Mouse (Mus musculus) hindbrain, embryonic 11.5 days (tissue): Measurements from ENCODE around the gene Vpreb1. TPM values are rescaled to one million over a fixed set of nuclear protein-coding genes. Genes with fewer than 3 reads are reported as not detected.
"Not testable (repeated sequence)": the region's sequence is repeated elsewhere in the genome, so short reads cannot be mapped to it uniquely, and the experiment has no call there.

Experiments
- ATAC-seq: fragments of 200-750 bp; cut with Nextera tagmentation; 2 replicates; pipeline ENCODE4 v1.8.0; 2017; ENCODE audit warnings: mild to moderate bottlenecking, moderate TSS enrichment, moderate library complexity; ENCODE audit not compliant: low FRiP score
- DNase-seq: peaks from one replicate; pipeline ENCODE4 v3.0.0-alpha.2; 2015; ENCODE audit warnings: low spot score
- H3K27ac ChIP-seq: fragments of 300-500 bp; sonication (generic); 2 replicates; pipeline ENCODE4 v1.5.1; 2014; ENCODE audit warnings: mild to moderate bottlenecking, low read depth, low read length
- H3K27me3 ChIP-seq: fragments of 300-500 bp; sonication (generic); 2 replicates; pipeline ENCODE4 v1.6.1; 2014; ENCODE audit warnings: mild to moderate bottlenecking, low read length, moderate library complexity, mixed read lengths; ENCODE audit not compliant: control insufficient read depth, insufficient read depth
- H3K36me3 ChIP-seq: fragments of 300-500 bp; sonication (generic); 2 replicates; pipeline ENCODE4 v1.6.1; 2014; ENCODE audit warnings: mild to moderate bottlenecking, low read length, moderate library complexity, mixed read lengths; ENCODE audit not compliant: control insufficient read depth, insufficient read depth
- H3K4me1 ChIP-seq: fragments of 300-500 bp; sonication (generic); replicated peaks from 2 replicates; pipeline ENCODE4 v1.6.1; 2014; ENCODE audit warnings: low read length, mixed read lengths; ENCODE audit not compliant: control insufficient read depth, insufficient read depth
- H3K4me2 ChIP-seq: fragments of 300-500 bp; sonication (generic); replicated peaks from 2 replicates; pipeline ENCODE4 v1.6.1; 2014; ENCODE audit warnings: mild to moderate bottlenecking, low read depth, low read length
- H3K4me3 ChIP-seq: fragments of 300-500 bp; sonication (generic); 2 replicates; pipeline ENCODE4 v1.5.1; 2014; ENCODE audit warnings: low read depth, low read length
- H3K9ac ChIP-seq: fragments of 300-500 bp; sonication (generic); 2 replicates; pipeline ENCODE4 v1.6.1; 2014; ENCODE audit warnings: low read depth, low read length
- H3K9me3 ChIP-seq: fragments of 300-500 bp; sonication (generic); 2 replicates; pipeline ENCODE4 v1.6.1; 2016; ENCODE audit warnings: low read length; ENCODE audit not compliant: control insufficient read depth
- WGBS: fragments of 180-500 bp; shearing (Covaris S2); extraction: QIAGEN DNeasy Blood & Tissue Kit; methylation state at CpG from one replicate; pipeline ENCODE4 v1.1.7; 2014; 5-methylcytosine and 5-hydroxymethylcytosine counted together
- polyA plus RNA-seq: library from polyadenylated mRNA; unstranded; fragments of >200 nt; fragmentation: Nextera tagmentation; extraction: Ambion mirVana; gene quantifications from 2 replicates; pipeline ENCODE4 v1.2.1, GENCODE M21; 2014

Vpreb1 gene
- polyA plus RNA-seq, 1 experiment from 2014 or later = 1.1 TPM

GRCm38 (mm10) chr16:16863978-16864377, 6.7 kb downstream of the Vpreb1 start, which contains the start of gene Igll1:
TSS of gene Igll1 (minus strand) at chr16:16863985.
- no peak within 1 kb of the TSS for H3K27ac ChIP-seq
- H3K4me2 ChIP-seq = no peak within 1 kb of the TSS
- WGBS = 79% methylated on average over 2 of the region's 2 CpGs
- no peak within 1 kb of the TSS for H3K4me3 ChIP-seq
- H3K9ac ChIP-seq = no peak within 1 kb of the TSS
- H3K27me3 ChIP-seq = no peaks in the 10 kb centered on the region
- H3K36me3 ChIP-seq = no peaks in the 10 kb centered on the region
- DNase-seq = no peak
- no peak for ATAC-seq
- H3K4me1 ChIP-seq = no peaks in the 10 kb centered on the region
- no peaks in the 10 kb centered on the region for H3K9me3 ChIP-seq

GRCm38 (mm10) chr16:16862288-16862687, 8.4 kb downstream of the Vpreb1 start:
- 82% methylated on average over 3 of the region's 3 CpGs for WGBS
- no peak for DNase-seq
- Histone ChIP-seq H3K36me3 (no peaks in the 10 kb centered on the region), H3K9me3 (no peaks in the 10 kb centered on the region), H3K4me2 (no peak overlapping the region), H3K4me3 (no peak overlapping the region), H3K9ac (no peak overlapping the region), H3K27me3 (no peaks in the 10 kb centered on the region), H3K4me1 (no peaks in the 10 kb centered on the region), H3K27ac (no peak overlapping the region)
- ATAC-seq = no peak

- no peak overlapping the region for H3K9ac ChIP-seq
- no peak for DNase-seq
- no peak overlapping the region for H3K4me2 ChIP-seq
- no peaks in the 10 kb centered on the region for H3K4me1 ChIP-seq
- 81% methylated on average over 13 of the region's 13 CpGs for WGBS
- ATAC-seq = no peak
- no peaks in the 10 kb centered on the region for H3K27me3 ChIP-seq
- no peak overlapping the region for H3K27ac ChIP-seq
- no peaks in the 10 kb centered on the region for H3K36me3 ChIP-seq
- no peaks in the 10 kb centered on the region for H3K9me3 ChIP-seq
- H3K4me3 ChIP-seq = no peak overlapping the region
Observed at GRCm38 (mm10) chr16:16856731-16857476, 13.7 kb downstream of the Vpreb1 start.

DNA sequence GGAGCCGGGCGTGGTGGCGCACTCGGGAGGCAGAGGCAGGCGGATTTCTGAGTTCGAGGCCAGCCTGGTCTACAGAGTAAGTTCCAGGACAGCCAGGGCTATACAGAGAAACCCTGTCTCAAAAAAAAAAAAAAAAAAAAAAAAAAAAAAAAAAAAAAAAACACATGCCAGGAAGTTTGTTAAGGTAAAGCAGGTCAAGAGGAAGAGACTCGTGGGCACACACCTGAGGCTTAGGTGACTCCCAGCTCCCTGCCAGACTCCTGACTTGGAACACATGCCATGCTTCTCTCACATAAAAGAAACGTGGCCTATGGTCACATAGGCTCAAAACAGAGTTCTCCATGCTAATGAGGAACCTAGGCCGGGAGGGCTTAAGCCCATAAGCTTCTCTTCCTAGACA, 14.6 kb downstream of the Vpreb1 start:
- H3K4me3 ChIP-seq, DNase-seq, H3K27me3 ChIP-seq, H3K9ac ChIP-seq, H3K9me3 ChIP-seq, H3K27ac ChIP-seq, H3K36me3 ChIP-seq, H3K4me2 ChIP-seq, H3K4me1 ChIP-seq, ATAC-seq: not testable (repeated sequence)
- WGBS = 88% methylated on average over 9 of the region's 9 CpGs

DNA sequence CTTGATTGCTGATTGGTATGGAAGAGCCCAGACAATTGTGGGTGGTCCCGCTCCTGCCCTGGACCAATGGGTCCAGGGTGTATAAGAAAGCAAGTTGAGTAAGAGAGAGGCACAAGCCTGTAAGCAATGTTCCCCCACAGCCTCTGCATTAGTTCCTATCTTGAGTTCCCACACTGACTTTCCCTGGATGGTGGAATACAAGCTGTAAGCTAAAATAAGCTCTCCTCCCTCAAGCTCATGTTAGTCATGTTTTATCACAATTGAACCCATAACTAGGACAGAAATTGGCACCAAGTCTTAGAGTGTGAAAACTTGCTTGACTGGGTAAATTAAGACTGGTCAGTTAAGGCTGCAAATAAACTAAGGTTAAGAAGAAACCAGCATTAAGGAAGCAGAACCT, 15.1 kb downstream of the Vpreb1 start:
- WGBS = 81% methylated on average over 1 of the region's 1 CpGs

DNA sequence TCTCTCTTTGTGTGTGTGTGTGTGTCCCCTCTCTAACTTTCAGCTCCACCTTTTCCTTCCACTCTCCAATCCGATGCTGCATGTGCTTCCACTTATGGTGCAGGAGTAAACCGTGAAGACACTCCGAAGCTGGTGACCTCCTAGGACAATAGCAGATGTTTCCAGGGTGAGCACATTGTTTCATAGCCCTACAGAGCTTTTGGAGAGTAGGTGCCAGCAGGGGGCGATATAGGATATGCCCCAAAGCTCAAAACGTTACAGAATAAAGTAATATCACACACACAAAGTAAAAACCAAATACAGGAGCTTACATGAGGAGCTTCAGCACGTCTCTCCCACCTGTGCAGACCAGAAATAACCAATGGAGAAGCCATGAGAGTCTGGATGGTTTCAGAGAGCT, 15.8 kb downstream of the Vpreb1 start:
- no peaks in the 10 kb centered on the region for H3K36me3 ChIP-seq
- no peaks in the 10 kb centered on the region for H3K9me3 ChIP-seq
- H3K4me2 ChIP-seq = no peak overlapping the region
- no peak overlapping the region for H3K9ac ChIP-seq
- no peaks in the 10 kb centered on the region for H3K4me1 ChIP-seq
- ATAC-seq (no peak), DNase-seq (peak; percentile 45)
- H3K27ac ChIP-seq = no peak overlapping the region
- H3K27me3 ChIP-seq = no peaks in the 10 kb centered on the region
- H3K4me3 ChIP-seq = no peak overlapping the region
- WGBS = 39% methylated on average over 6 of the region's 6 CpGs

More for the DNA sequence above, 15.1 kb downstream of the Vpreb1 start:
- Histone ChIP-seq H3K27ac (no peak overlapping the region), H3K4me3 (no peak overlapping the region), H3K36me3 (no peaks in the 10 kb centered on the region), H3K27me3 (no peaks in the 10 kb centered on the region), H3K9me3 (no peaks in the 10 kb centered on the region), H3K4me2 (no peak overlapping the region), H3K9ac (no peak overlapping the region), H3K4me1 (no peaks in the 10 kb centered on the region)
- ATAC-seq (no peak), DNase-seq (no peak)

GRCm38 (mm10) chr16:16852411-16852810, 18.2 kb downstream of the Vpreb1 start:
- Histone ChIP-seq H3K4me2 (no peak overlapping the region), H3K4me1 (no peaks in the 10 kb centered on the region), H3K27ac (no peak overlapping the region), H3K27me3 (no peaks in the 10 kb centered on the region), H3K4me3 (no peak overlapping the region), H3K36me3 (no peaks in the 10 kb centered on the region), H3K9me3 (no peaks in the 10 kb centered on the region), H3K9ac (no peak overlapping the region)
- DNase-seq (no peak), ATAC-seq (no peak)
- WGBS = 82% methylated on average over 3 of the region's 3 CpGs

- ATAC-seq (no peak), DNase-seq (no peak)
- Histone ChIP-seq H3K4me3 (no peak overlapping the region), H3K27ac (no peak overlapping the region), H3K9me3 (no peaks in the 10 kb centered on the region), H3K4me2 (no peak overlapping the region), H3K27me3 (no peaks in the 10 kb centered on the region), H3K36me3 (no peaks in the 10 kb centered on the region), H3K9ac (no peak overlapping the region), H3K4me1 (no peaks in the 10 kb centered on the region)
Observed at GRCm38 (mm10) chr16:16849196-16849595, 21.4 kb downstream of the Vpreb1 start.

GRCm38 (mm10) chr16:16829671-16830070, 41.0 kb downstream of the Vpreb1 start:
- H3K4me1 ChIP-seq = no peaks in the 10 kb centered on the region; the same call in 1 of the 2 replicates
- 92% methylated on average over 3 of the region's 3 CpGs for WGBS
- DNase-seq = no peak
- H3K4me2 ChIP-seq = no peak overlapping the region
- H3K36me3 ChIP-seq = no peaks in the 10 kb centered on the region
- no peaks in the 10 kb centered on the region for H3K9me3 ChIP-seq
- H3K4me3 ChIP-seq = no peak overlapping the region
- H3K27me3 ChIP-seq = no peaks in the 10 kb centered on the region
- H3K27ac ChIP-seq = no peak overlapping the region
- peak; percentile 23 for ATAC-seq
- no peak overlapping the region for H3K9ac ChIP-seq
